Mouse (Mus musculus): ENCODE data around the gene Cd8a. TPM values are rescaled to one million over a fixed set of nuclear protein-coding genes. Genes with fewer than 3 reads are reported as not detected.

Cd8a gene
- polyA plus RNA-seq, 1 experiment from 2014 or later = not detected

DNA sequence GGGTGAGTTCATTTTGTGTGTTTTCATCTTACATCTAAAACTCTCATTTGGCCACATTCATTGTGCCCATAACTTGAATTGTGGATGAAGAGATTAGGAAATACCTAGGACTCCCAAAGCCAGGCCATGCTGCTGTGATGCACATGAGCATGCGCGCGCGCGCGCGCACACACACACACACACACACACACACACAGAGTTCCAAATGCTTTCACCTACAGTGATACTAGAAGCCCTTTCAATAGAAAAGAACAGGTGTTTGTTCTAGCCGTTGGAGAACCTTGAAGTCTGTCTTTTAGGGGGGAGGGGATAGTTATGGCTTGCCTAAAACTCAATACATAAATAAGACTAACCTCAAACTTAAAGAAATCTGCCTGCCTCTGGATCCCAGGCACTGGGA is 35.6 kb upstream of the Cd8a start:
- H3K36me3 ChIP-seq (replicated peaks; ENCODE audit: control insufficient read depth, insufficient read depth, low read depth, low read length) = no peaks in the 10 kb centered on the region
- no peak overlapping the region for H3K4me2 ChIP-seq (ENCODE audit: low read depth, low read length)
- no peak overlapping the region for H3K27ac ChIP-seq (replicated peaks; ENCODE audit: low read depth, low read length)
- no peak overlapping the region for H3K4me3 ChIP-seq (ENCODE audit: low read depth, low read length)
- no peak for DNase-seq (ENCODE audit: low spot score)
- 96% methylated on average over 8 of the region's 8 CpGs for WGBS
- no peak overlapping the region for H3K9ac ChIP-seq (replicated peaks; ENCODE audit: low read length)
- H3K27me3 ChIP-seq (ENCODE audit: control insufficient read depth, insufficient read depth, low read length) = no peaks in the 10 kb centered on the region
- ATAC-seq (replicated peaks; ENCODE audit: insufficient number of reproducible peaks, low FRiP score, low TSS enrichment, low read depth) = no peak
- H3K4me1 ChIP-seq (ENCODE audit: control insufficient read depth, insufficient read depth, low read length) = no peaks in the 10 kb centered on the region
- no peaks in the 10 kb centered on the region for H3K9me3 ChIP-seq (replicated peaks; ENCODE audit: control insufficient read depth, low read length)

DNA sequence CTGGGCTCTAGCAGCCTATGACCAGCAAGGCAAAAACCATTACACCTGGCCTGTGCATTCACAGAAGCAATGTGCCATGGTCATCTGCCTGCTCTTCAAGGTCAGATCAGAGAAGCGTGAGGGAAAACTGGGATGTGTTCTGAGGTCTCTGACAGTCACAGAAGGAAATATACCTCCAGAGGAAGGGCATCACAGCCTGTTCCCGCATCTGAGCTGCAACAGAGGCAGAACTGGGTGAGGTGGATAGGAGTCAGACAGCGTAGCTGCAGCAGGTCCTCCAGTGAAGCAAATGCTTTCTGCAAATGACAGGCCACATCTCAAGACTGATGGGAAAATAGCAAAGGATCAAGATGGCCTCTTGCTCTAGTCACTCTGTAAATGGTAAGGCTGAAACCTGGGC is 34.3 kb upstream of the Cd8a start:
- H3K4me1 ChIP-seq (ENCODE audit: control insufficient read depth, insufficient read depth, low read length) = no peaks in the 10 kb centered on the region
- H3K4me2 ChIP-seq (ENCODE audit: low read depth, low read length) = no peak overlapping the region
- no peaks in the 10 kb centered on the region for H3K9me3 ChIP-seq (replicated peaks; ENCODE audit: control insufficient read depth, low read length)
- H3K4me3 ChIP-seq (ENCODE audit: low read depth, low read length) = no peak overlapping the region
- H3K27ac ChIP-seq (replicated peaks; ENCODE audit: low read depth, low read length) = no peak overlapping the region
- no peak for ATAC-seq (replicated peaks; ENCODE audit: insufficient number of reproducible peaks, low FRiP score, low TSS enrichment, low read depth)
- 89% methylated on average over 3 of the region's 3 CpGs for WGBS
- no peak for DNase-seq (ENCODE audit: low spot score)
- no peak overlapping the region for H3K9ac ChIP-seq (replicated peaks; ENCODE audit: low read length)
- H3K27me3 ChIP-seq (ENCODE audit: control insufficient read depth, insufficient read depth, low read length) = no peaks in the 10 kb centered on the region
- no peaks in the 10 kb centered on the region for H3K36me3 ChIP-seq (replicated peaks; ENCODE audit: control insufficient read depth, insufficient read depth, low read depth, low read length)

DNA sequence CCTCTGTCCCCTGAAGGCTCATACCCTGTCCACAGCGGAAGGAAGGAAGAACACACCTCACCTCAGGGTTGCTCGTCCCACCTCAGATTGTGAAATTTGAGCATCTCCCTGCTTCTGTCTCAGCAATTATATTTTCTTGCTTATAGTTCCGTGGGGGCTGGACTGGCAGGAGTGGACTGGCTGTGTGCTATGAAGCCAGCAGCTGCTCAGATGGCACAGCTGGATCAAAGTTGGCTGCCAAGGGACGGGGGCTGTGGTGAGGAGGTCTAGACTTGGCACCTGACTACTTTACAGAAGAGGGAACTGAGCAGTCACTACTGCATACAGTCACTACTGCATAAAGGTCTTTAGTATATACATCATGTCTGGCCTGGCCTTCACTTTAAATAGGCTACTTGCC is 33.9 kb upstream of the Cd8a start:
- 82% methylated on average over 4 of the region's 4 CpGs for WGBS
- H3K27me3 ChIP-seq (ENCODE audit: control insufficient read depth, insufficient read depth, low read length) = no peaks in the 10 kb centered on the region

DNA sequence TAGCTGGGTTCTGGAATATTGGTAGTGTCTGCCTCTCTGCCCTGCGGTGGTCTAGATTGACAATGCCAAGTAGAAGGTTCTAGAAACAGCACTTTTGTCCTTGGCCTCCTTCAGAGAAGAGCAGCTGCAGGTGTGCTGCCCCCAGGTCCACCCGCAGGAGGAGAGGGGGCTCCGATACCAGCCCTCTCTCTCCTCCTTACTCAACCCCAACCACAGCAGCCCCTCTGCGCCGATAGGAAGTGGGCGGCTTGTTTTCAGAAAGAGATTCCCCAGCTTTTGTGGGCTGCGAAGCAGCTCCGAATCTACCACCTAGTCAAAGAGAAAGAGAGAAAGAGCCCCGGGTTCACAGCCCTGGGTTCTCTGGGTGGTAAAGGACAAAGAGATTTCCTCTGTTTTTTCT is 32.0 kb upstream of the Cd8a start:
- ATAC-seq (replicated peaks; ENCODE audit: insufficient number of reproducible peaks, low FRiP score, low TSS enrichment, low read depth) = no peak
- WGBS = 92% methylated on average over 9 of the region's 9 CpGs
- H3K27me3 ChIP-seq (ENCODE audit: control insufficient read depth, insufficient read depth, low read length) = no peaks in the 10 kb centered on the region
- no peaks in the 10 kb centered on the region for H3K9me3 ChIP-seq (replicated peaks; ENCODE audit: control insufficient read depth, low read length)
- no peak overlapping the region for H3K9ac ChIP-seq (replicated peaks; ENCODE audit: low read length)
- H3K4me2 ChIP-seq (ENCODE audit: low read depth, low read length) = no peak overlapping the region
- DNase-seq (ENCODE audit: low spot score) = no peak
- H3K27ac ChIP-seq (replicated peaks; ENCODE audit: low read depth, low read length) = no peak overlapping the region
- H3K36me3 ChIP-seq (replicated peaks; ENCODE audit: control insufficient read depth, insufficient read depth, low read depth, low read length) = no peaks in the 10 kb centered on the region
- H3K4me1 ChIP-seq (ENCODE audit: control insufficient read depth, insufficient read depth, low read length) = no peaks in the 10 kb centered on the region
- H3K4me3 ChIP-seq (ENCODE audit: low read depth, low read length) = no peak overlapping the region

More for the DNA sequence above, 33.9 kb upstream of the Cd8a start:
- Histone ChIP-seq H3K4me1 (ENCODE audit: control insufficient read depth, insufficient read depth, low read length) (no peaks in the 10 kb centered on the region), H3K36me3 (replicated peaks; ENCODE audit: control insufficient read depth, insufficient read depth, low read depth, low read length) (no peaks in the 10 kb centered on the region), H3K9me3 (replicated peaks; ENCODE audit: control insufficient read depth, low read length) (no peaks in the 10 kb centered on the region), H3K9ac (replicated peaks; ENCODE audit: low read length) (no peak overlapping the region), H3K27ac (replicated peaks; ENCODE audit: low read depth, low read length) (no peak overlapping the region), H3K4me3 (ENCODE audit: low read depth, low read length) (no peak overlapping the region), H3K4me2 (ENCODE audit: low read depth, low read length) (no peak overlapping the region)
- no peak for DNase-seq (ENCODE audit: low spot score)
- ATAC-seq (replicated peaks; ENCODE audit: insufficient number of reproducible peaks, low FRiP score, low TSS enrichment, low read depth) = no peak

DNA sequence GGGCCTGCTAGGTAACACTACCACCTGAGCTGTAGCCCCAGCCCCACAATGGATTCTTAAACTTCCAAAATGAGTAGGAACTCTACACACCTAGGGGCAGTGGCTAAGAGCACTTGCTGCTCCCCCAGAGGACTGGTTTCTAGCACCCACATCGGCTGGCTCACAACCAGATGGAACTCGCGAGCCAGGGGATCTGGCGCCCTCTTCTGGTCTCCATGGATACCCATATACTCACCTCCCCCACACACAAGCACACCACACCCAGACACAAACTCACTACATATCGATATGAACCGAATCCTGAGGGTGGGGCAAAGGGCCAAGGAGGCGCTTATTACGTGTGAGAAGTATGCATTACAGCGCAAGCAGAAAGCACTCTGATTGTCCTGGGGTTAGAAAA is 25.2 kb upstream of the Cd8a start:
- ATAC-seq (replicated peaks; ENCODE audit: insufficient number of reproducible peaks, low FRiP score, low TSS enrichment, low read depth) = no peak
- no peak for DNase-seq (ENCODE audit: low spot score)
- no peaks in the 10 kb centered on the region for H3K36me3 ChIP-seq (replicated peaks; ENCODE audit: control insufficient read depth, insufficient read depth, low read depth, low read length)
- no peak overlapping the region for H3K4me3 ChIP-seq (ENCODE audit: low read depth, low read length)
- 93% methylated on average over 9 of the region's 9 CpGs for WGBS
- no peaks in the 10 kb centered on the region for H3K4me1 ChIP-seq (ENCODE audit: control insufficient read depth, insufficient read depth, low read length)
- H3K4me2 ChIP-seq (ENCODE audit: low read depth, low read length) = no peak overlapping the region
- H3K27me3 ChIP-seq (ENCODE audit: control insufficient read depth, insufficient read depth, low read length) = no peaks in the 10 kb centered on the region
- no peak overlapping the region for H3K9ac ChIP-seq (replicated peaks; ENCODE audit: low read length)
- no peaks in the 10 kb centered on the region for H3K9me3 ChIP-seq (replicated peaks; ENCODE audit: control insufficient read depth, low read length)
- no peak overlapping the region for H3K27ac ChIP-seq (replicated peaks; ENCODE audit: low read depth, low read length)

DNA sequence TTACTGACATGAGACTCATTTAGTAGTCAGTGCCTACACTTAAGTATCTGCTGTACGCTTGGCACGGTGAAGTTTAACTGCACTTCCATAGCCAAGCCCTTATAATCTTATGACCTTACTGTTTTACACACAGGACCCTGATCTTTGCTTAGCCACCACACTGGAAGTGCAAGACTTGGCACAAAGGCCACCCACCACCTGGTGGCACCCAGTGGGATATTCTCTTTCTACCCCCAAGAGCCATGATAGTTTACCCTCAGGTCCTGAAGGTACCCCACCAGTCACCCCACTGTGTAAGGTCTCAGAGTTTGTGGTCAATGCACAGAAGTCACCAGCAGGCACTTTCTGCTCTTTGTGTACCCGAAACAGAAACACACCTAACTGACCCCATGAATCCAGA is 22.0 kb upstream of the Cd8a start:
- H3K4me1 ChIP-seq (ENCODE audit: control insufficient read depth, insufficient read depth, low read length) = no peaks in the 10 kb centered on the region
- H3K9me3 ChIP-seq (replicated peaks; ENCODE audit: control insufficient read depth, low read length) = no peaks in the 10 kb centered on the region
- ATAC-seq (replicated peaks; ENCODE audit: insufficient number of reproducible peaks, low FRiP score, low TSS enrichment, low read depth) (no peak), DNase-seq (ENCODE audit: low spot score) (no peak)
- H3K4me2 ChIP-seq (ENCODE audit: low read depth, low read length) = no peak overlapping the region
- H3K27ac ChIP-seq (replicated peaks; ENCODE audit: low read depth, low read length) = no peak overlapping the region
- no peaks in the 10 kb centered on the region for H3K27me3 ChIP-seq (ENCODE audit: control insufficient read depth, insufficient read depth, low read length)
- no peak overlapping the region for H3K9ac ChIP-seq (replicated peaks; ENCODE audit: low read length)
- no peak overlapping the region for H3K4me3 ChIP-seq (ENCODE audit: low read depth, low read length)
- H3K36me3 ChIP-seq (replicated peaks; ENCODE audit: control insufficient read depth, insufficient read depth, low read depth, low read length) = no peaks in the 10 kb centered on the region
- WGBS = 95% methylated on average over 3 of the region's 3 CpGs

DNA sequence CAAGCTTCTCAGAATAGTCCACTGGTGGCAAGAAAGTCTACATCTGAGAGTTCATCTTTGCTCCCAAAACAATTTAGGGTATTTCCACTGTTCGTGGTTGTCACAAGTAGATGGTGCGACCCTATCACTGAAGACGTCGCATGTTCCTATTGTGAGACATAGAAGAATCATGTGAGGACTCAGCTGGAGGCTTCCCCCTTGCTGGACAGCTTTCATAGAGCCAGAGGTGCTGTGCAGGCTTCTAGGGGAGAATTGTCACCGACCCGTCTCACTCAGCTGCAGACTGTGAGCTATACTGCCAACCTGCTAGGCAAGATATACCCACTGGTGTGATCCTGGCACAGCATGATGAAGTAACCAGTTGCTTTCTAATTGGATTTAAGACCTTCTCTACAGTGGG is 21.0 kb upstream of the Cd8a start:
- H3K27ac ChIP-seq (replicated peaks; ENCODE audit: low read depth, low read length) = no peak overlapping the region
- ATAC-seq (replicated peaks; ENCODE audit: insufficient number of reproducible peaks, low FRiP score, low TSS enrichment, low read depth) = no peak
- no peaks in the 10 kb centered on the region for H3K27me3 ChIP-seq (ENCODE audit: control insufficient read depth, insufficient read depth, low read length)

DNA sequence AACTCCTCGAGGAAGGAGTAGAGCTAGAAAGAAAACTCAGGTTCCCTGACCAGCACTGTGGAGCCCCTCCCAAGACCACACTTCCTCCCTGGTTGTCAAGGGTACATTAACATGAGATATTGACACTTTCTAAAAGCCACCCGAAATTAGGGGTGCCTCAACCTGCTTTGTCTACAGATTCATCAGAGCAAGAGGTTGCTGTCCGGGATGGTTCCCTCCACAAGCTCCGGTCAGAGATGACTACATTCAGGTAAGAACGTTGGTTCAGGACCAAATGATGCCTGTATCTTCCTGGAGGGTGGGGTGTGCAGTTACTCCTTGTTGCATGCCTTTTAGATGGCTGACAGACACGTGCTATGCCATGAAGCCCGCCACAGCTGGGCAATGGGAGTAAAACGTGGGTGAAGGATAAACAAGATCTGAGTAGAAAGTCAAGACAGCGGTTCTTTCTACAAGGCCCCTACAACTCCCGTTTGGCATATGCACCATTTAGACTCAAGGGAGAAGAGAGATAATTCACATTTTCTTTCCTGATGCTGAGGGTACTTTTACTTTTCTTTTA is 20.3 kb upstream of the Cd8a start:
- ATAC-seq (replicated peaks; ENCODE audit: insufficient number of reproducible peaks, low FRiP score, low TSS enrichment, low read depth) (no peak), DNase-seq (ENCODE audit: low spot score) (no peak)
- WGBS = 85% methylated on average over 10 of the region's 10 CpGs
- Histone ChIP-seq H3K27ac (replicated peaks; ENCODE audit: low read depth, low read length) (no peak overlapping the region), H3K9me3 (replicated peaks; ENCODE audit: control insufficient read depth, low read length) (no peaks in the 10 kb centered on the region), H3K9ac (replicated peaks; ENCODE audit: low read length) (no peak overlapping the region), H3K4me3 (ENCODE audit: low read depth, low read length) (no peak overlapping the region), H3K4me2 (ENCODE audit: low read depth, low read length) (no peak overlapping the region), H3K36me3 (replicated peaks; ENCODE audit: control insufficient read depth, insufficient read depth, low read depth, low read length) (no peaks in the 10 kb centered on the region), H3K4me1 (ENCODE audit: control insufficient read depth, insufficient read depth, low read length) (no peaks in the 10 kb centered on the region), H3K27me3 (ENCODE audit: control insufficient read depth, insufficient read depth, low read length) (no peaks in the 10 kb centered on the region)

More for the DNA sequence above, 21.0 kb upstream of the Cd8a start:
- Histone ChIP-seq H3K4me3 (ENCODE audit: low read depth, low read length) (no peak overlapping the region), H3K36me3 (replicated peaks; ENCODE audit: control insufficient read depth, insufficient read depth, low read depth, low read length) (no peaks in the 10 kb centered on the region), H3K4me2 (ENCODE audit: low read depth, low read length) (no peak overlapping the region), H3K9me3 (replicated peaks; ENCODE audit: control insufficient read depth, low read length) (no peaks in the 10 kb centered on the region), H3K4me1 (ENCODE audit: control insufficient read depth, insufficient read depth, low read length) (no peaks in the 10 kb centered on the region), H3K9ac (replicated peaks; ENCODE audit: low read length) (no peak overlapping the region)
- 91% methylated on average over 6 of the region's 6 CpGs for WGBS
- DNase-seq (ENCODE audit: low spot score) = no peak

All from embryonic facial prominence, embryonic 11.5 days (tissue).